Mouse (Mus musculus): ENCODE results near the gene Tagln2. TPM values are rescaled to one million over a fixed set of nuclear protein-coding genes. Genes with fewer than 3 reads are reported as not detected.

The Tagln2 gene
- polyA plus RNA-seq, 1 experiment from 2014 or later = 53.3 TPM

DNA sequence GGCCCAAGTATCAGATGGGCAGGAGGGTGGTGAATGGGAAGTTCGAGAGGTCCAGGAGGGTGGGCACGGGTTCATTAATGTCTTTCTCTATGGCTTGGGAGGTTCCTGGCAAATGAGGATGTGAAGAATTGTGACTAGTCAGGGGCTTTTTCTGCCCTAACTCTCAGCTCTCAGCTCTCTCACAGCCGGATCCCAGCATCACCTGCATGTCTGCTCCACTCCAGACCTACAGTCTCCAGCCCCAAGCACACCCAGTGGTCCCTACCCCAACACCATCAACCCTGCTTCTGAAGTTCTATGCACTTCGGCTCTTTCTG lies 14.3 kb downstream of the Tagln2 start:
- Histone ChIP-seq H3K4me2 (ENCODE audit: low read length) (no peak overlapping the region), H3K27ac (ENCODE audit: low read depth, low read length) (no peak overlapping the region), H3K36me3 (ENCODE audit: control insufficient read depth, insufficient read depth, low read length) (no peaks in the 10 kb centered on the region), H3K9ac (ENCODE audit: low read length) (no peak overlapping the region), H3K27me3 (replicated peaks; ENCODE audit: control insufficient read depth, insufficient read depth, low read length) (no peaks in the 10 kb centered on the region), H3K4me3 (ENCODE audit: low read depth, low read length) (no peak overlapping the region), H3K9me3 (replicated peaks; ENCODE audit: control insufficient read depth, low read length) (no peaks in the 10 kb centered on the region), H3K4me1 (ENCODE audit: control insufficient read depth, insufficient read depth, low read length) (no peaks in the 10 kb centered on the region)
- 68% methylated on average over 4 of the region's 4 CpGs for WGBS
- ATAC-seq (no peak), DNase-seq (ENCODE audit: low spot score) (no peak)

DNA sequence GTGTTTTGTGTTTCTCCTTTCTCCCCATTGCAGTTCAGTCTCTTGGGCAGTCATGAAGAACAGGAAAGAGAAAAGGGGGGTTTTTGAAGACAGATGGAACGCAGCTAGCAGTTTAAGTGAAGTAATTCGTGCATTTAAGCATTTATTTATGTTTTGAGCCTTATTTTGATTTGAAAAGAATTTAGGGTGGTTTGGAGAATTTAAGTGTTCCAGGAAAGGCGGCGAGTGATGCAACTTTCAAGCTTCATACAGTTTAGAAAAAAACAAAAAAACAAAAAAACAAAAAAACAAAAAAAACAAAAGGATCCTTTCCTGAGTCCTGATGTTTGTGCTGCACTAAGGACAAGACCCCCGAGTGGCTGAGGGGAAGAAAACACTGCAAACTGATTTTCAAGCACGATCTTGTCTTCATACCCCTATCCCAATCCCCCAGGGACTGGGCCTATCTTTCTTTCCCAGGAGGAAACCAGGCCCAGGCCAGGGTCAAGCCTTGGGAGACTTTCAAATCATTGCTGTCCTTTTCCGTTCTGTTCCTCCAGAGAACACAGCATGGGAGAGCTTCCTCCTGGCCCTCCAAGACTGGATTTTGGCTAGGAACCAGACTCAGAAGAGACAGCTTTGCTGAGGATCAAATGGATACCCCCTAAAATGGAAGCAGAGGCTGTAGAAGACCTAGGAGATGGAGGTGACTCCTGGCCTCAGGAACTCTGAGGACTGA lies 14.9 kb downstream of the Tagln2 start:
- no peak overlapping the region for H3K4me2 ChIP-seq (ENCODE audit: low read length)
- ATAC-seq = no peak
- no peak overlapping the region for H3K9ac ChIP-seq (ENCODE audit: low read length)
- no peak overlapping the region for H3K27ac ChIP-seq (ENCODE audit: low read depth, low read length)
- H3K4me3 ChIP-seq (ENCODE audit: low read depth, low read length) = no peak overlapping the region
- H3K27me3 ChIP-seq (replicated peaks; ENCODE audit: control insufficient read depth, insufficient read depth, low read length) = no peaks in the 10 kb centered on the region
- no peak for DNase-seq (ENCODE audit: low spot score)
- 81% methylated on average over 7 of the region's 7 CpGs for WGBS
- no peaks in the 10 kb centered on the region for H3K36me3 ChIP-seq (ENCODE audit: control insufficient read depth, insufficient read depth, low read length)
- H3K4me1 ChIP-seq (ENCODE audit: control insufficient read depth, insufficient read depth, low read length) = no peaks in the 10 kb centered on the region
- H3K9me3 ChIP-seq (replicated peaks; ENCODE audit: control insufficient read depth, low read length) = no peaks in the 10 kb centered on the region

DNA sequence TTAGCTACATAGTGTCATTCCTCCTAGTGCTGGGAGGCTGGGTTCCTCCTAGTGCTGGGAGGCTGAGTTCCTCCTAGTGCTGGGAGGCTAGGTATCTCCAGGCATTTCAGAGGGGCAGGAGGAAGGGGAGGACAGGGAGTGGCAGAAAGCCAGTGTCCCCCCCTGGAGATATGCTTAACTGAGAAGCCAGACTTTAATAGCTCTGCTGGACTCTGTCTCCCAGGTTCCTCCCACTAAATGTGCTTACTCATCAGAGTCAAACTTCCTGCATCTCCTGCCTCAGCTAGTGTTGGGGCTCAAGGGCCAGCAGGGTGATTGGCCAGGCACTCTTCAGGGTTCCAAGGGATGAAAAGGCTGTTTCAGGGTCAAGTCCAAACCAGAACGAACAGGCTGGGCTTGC lies 15.5 kb downstream of the Tagln2 start:
- WGBS = 78% methylated on average over 1 of the region's 1 CpGs
- DNase-seq (ENCODE audit: low spot score) (no peak), ATAC-seq (no peak)
- Histone ChIP-seq H3K4me3 (ENCODE audit: low read depth, low read length) (no peak overlapping the region), H3K9ac (ENCODE audit: low read length) (no peak overlapping the region), H3K4me2 (ENCODE audit: low read length) (no peak overlapping the region), H3K27ac (ENCODE audit: low read depth, low read length) (no peak overlapping the region), H3K27me3 (replicated peaks; ENCODE audit: control insufficient read depth, insufficient read depth, low read length) (no peaks in the 10 kb centered on the region), H3K4me1 (ENCODE audit: control insufficient read depth, insufficient read depth, low read length) (no peaks in the 10 kb centered on the region), H3K9me3 (replicated peaks; ENCODE audit: control insufficient read depth, low read length) (no peaks in the 10 kb centered on the region), H3K36me3 (ENCODE audit: control insufficient read depth, insufficient read depth, low read length) (no peaks in the 10 kb centered on the region)

DNA sequence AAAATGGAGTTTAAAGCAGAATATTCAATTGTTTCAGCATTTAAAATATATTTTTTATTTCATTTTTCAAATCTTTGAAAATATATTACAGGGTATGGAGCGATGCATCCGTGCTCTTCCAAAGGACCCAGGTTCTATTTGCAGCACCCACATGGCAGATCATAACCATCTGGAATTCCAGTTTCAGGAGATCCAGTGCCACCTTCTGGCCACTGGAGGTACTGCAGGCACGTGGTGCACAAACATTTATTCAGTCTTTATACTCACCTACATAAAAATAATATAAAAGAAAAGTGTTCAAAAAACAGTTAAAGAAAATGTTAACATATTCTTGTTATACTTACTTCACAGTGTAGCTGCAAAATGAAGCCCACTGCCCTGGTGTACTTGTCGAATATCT lies 18.2 kb downstream of the Tagln2 start:
- no peaks in the 10 kb centered on the region for H3K27me3 ChIP-seq (replicated peaks; ENCODE audit: control insufficient read depth, insufficient read depth, low read length)
- no peaks in the 10 kb centered on the region for H3K9me3 ChIP-seq (replicated peaks; ENCODE audit: control insufficient read depth, low read length)
- no peak overlapping the region for H3K27ac ChIP-seq (ENCODE audit: low read depth, low read length)
- H3K4me2 ChIP-seq (ENCODE audit: low read length) = no peak overlapping the region
- no peak for DNase-seq (ENCODE audit: low spot score)
- peaks cover 7% of the 10 kb centered on the region; the same call in 1 of the 2 replicates for H3K4me1 ChIP-seq (ENCODE audit: control insufficient read depth, insufficient read depth, low read length)
- H3K36me3 ChIP-seq (ENCODE audit: control insufficient read depth, insufficient read depth, low read length) = no peaks in the 10 kb centered on the region
- 77% methylated on average over 4 of the region's 4 CpGs for WGBS
- H3K9ac ChIP-seq (ENCODE audit: low read length) = no peak overlapping the region
- ATAC-seq = no peak
- H3K4me3 ChIP-seq (ENCODE audit: low read depth, low read length) = no peak overlapping the region

DNA sequence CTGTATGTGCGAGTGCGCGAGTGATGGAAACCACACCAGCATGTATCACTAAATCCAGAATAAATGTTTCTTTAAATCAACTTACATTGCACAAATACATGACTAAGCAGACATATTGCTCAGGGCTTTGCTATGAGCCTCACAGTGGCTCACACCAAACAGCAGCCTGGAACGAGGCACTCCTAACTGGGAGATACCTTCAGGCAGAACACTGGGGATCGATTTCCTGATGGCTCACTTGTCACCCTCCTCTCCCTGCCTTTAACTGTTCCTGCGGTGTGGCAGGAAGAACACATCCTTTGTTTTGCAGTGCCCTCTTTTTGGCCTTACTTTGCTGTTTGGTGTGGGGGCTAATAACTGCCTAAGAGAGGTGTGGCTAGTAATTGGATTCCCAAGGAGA lies 19.8 kb downstream of the Tagln2 start:
- Histone ChIP-seq H3K4me2 (ENCODE audit: low read length) (no peak overlapping the region), H3K27me3 (replicated peaks; ENCODE audit: control insufficient read depth, insufficient read depth, low read length) (no peaks in the 10 kb centered on the region), H3K27ac (ENCODE audit: low read depth, low read length) (no peak overlapping the region), H3K9ac (ENCODE audit: low read length) (no peak overlapping the region), H3K4me1 (ENCODE audit: control insufficient read depth, insufficient read depth, low read length) (peaks cover 7% of the 10 kb centered on the region; the same call in 1 of the 2 replicates), H3K36me3 (ENCODE audit: control insufficient read depth, insufficient read depth, low read length) (no peaks in the 10 kb centered on the region), H3K9me3 (replicated peaks; ENCODE audit: control insufficient read depth, low read length) (no peaks in the 10 kb centered on the region), H3K4me3 (ENCODE audit: low read depth, low read length) (no peak overlapping the region)
- 70% methylated on average over 6 of the region's 6 CpGs for WGBS
- ATAC-seq (no peak), DNase-seq (ENCODE audit: low spot score) (no peak)

DNA sequence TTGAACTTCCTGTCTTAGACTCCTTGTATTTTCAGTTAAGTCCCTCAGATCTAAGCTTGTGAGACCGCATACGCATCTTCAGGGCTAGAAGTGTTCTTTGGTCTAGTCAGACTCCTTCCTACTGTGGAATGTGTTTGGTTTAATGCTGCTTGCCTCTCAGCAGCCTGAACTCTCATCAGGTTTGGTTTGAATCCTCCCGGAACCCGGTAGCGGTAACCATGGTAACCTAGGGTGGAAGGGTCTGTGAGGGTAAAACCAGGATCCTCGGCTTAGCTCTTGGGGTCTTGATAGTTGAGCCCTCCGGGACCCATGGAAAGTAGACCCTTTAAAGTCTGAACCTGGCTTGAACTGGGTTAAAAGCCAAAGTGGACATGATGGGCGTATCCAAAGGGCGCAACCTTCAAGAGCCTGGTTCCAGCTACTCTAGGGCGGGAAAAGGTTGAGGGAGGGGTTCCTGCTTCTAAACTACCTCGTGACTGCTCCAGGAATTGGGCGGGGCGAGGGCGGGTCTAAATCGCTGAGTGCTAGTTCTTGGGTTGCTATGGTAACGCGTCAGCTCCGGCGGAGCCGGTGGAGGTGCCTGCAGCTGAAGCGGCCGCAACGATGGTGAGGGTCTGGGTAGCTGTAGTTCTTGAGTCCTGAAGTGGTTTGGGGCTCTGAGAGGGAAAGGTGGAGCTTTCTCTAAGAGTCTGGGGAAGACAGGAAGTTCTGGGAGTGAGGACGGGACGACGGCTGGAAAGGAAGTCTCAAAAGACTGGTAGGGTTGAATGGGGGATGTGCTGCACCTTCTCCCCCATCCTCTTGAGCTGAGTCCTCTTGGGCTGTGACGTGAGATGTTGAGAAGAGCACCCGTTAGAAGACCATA lies 21.0 kb downstream of the Tagln2 start, which contains the start of gene Cfap45:
Gene Cfap45 (plus strand): TSS at position 226 of the 865 bp plus-strand sequence.
- Histone ChIP-seq H3K9ac (ENCODE audit: low read length) (peak within 1 kb of the TSS; percentile 5; the same call in 1 of the 2 replicates), H3K9me3 (replicated peaks; ENCODE audit: control insufficient read depth, low read length) (no peaks in the 10 kb centered on the region), H3K4me1 (ENCODE audit: control insufficient read depth, insufficient read depth, low read length) (peaks cover 7% of the 10 kb centered on the region; the same call in 1 of the 2 replicates), H3K27ac (ENCODE audit: low read depth, low read length) (no peak within 1 kb of the TSS; the same call in 1 of the 2 replicates), H3K27me3 (replicated peaks; ENCODE audit: control insufficient read depth, insufficient read depth, low read length) (no peaks in the 10 kb centered on the region), H3K4me3 (ENCODE audit: low read depth, low read length) (peak within 1 kb of the TSS; percentile 24), H3K4me2 (ENCODE audit: low read length) (peak within 1 kb of the TSS; percentile 64), H3K36me3 (ENCODE audit: control insufficient read depth, insufficient read depth, low read length) (no peaks in the 10 kb centered on the region)
- WGBS = 5% methylated on average over 28 of the region's 28 CpGs
- ATAC-seq (peak; percentile 94), DNase-seq (ENCODE audit: low spot score) (peak; percentile 97)

DNA sequence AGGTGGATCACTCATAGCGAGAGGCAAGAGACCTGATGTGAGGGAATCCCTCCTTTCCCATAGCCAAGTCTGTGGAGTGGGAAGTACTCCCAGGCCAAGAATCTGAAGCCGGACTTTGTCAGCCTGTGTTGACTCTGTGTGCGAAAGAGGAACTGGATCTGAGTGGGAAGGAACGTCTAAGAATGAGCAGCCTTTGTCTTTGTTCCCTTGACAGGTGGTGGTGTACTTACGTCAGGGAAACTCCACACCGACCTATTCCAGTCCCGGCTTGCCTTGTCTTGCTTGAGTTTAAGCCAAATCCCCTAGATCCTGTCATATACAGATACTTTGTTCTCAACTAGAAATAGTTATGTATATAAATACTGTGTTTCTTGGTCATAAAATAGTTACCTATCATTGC lies 22.7 kb downstream of the Tagln2 start:
- Histone ChIP-seq H3K4me1 (ENCODE audit: control insufficient read depth, insufficient read depth, low read length) (peaks cover 7% of the 10 kb centered on the region; the same call in 1 of the 2 replicates), H3K36me3 (ENCODE audit: control insufficient read depth, insufficient read depth, low read length) (no peaks in the 10 kb centered on the region), H3K4me2 (ENCODE audit: low read length) (no peak overlapping the region), H3K9ac (ENCODE audit: low read length) (no peak overlapping the region), H3K27ac (ENCODE audit: low read depth, low read length) (no peak overlapping the region), H3K27me3 (replicated peaks; ENCODE audit: control insufficient read depth, insufficient read depth, low read length) (no peaks in the 10 kb centered on the region), H3K4me3 (ENCODE audit: low read depth, low read length) (no peak overlapping the region), H3K9me3 (replicated peaks; ENCODE audit: control insufficient read depth, low read length) (no peaks in the 10 kb centered on the region)
- ATAC-seq (no peak), DNase-seq (ENCODE audit: low spot score) (no peak)
- WGBS = 70% methylated on average over 7 of the region's 7 CpGs

DNA sequence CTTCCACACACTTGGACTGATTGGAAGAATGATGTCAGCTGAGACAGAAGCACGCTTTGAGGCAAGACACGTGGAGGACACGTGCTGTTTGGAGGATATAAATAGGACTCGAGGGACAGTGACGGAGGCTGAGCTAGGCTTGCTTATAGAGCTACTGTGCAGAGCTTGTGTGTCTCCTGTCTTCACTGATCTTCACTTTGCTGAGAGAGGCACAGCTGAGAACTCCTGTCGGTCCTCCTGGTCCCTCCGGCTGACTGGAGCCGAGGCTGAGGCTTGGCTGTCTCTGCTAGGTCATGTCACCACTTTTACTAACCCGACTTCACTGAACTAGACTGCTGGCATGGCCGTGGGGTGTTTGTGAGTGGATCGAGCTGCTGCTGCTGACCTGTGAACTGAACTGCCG lies 23.9 kb downstream of the Tagln2 start:
- DNase-seq (ENCODE audit: low spot score) (no peak), ATAC-seq (no peak)
- Histone ChIP-seq H3K9ac (ENCODE audit: low read length) (no peak overlapping the region), H3K36me3 (ENCODE audit: control insufficient read depth, insufficient read depth, low read length) (no peaks in the 10 kb centered on the region), H3K4me1 (ENCODE audit: control insufficient read depth, insufficient read depth, low read length) (peaks cover 7% of the 10 kb centered on the region; the same call in 1 of the 2 replicates), H3K4me2 (ENCODE audit: low read length) (no peak overlapping the region), H3K27me3 (replicated peaks; ENCODE audit: control insufficient read depth, insufficient read depth, low read length) (no peaks in the 10 kb centered on the region), H3K9me3 (replicated peaks; ENCODE audit: control insufficient read depth, low read length) (no peaks in the 10 kb centered on the region), H3K27ac (ENCODE audit: low read depth, low read length) (no peak overlapping the region), H3K4me3 (ENCODE audit: low read depth, low read length) (no peak overlapping the region)
- 69% methylated on average over 12 of the region's 12 CpGs for WGBS

All from forebrain, embryonic 14.5 days (tissue).